Mouse (Mus musculus) E14TG2a.4 (cell line): ENCODE measurements at regions not wholly inside any gene's neighbourhood (a gene's known extent, or its start where the extent isn't known, plus 50 kb on each side); places are given as distances from the start of the nearest gene placed in this dataset.

Experiments used
- CTCF ChIP-seq: conservative IDR thresholded peaks from 2 replicates; pipeline ENCODE4 v1.5.1; 2014; ENCODE audit warnings: low read length
- NANOG ChIP-seq: IDR thresholded peaks from 2 replicates; pipeline ENCODE4 v1.6.1; 2014; ENCODE audit warnings: borderline replicate concordance, low read length, mixed read lengths

- TF ChIP-seq CTCF (no peak), NANOG (no peak)
Observed at GRCm38 (mm10) chr3:58312623-58313022, 101.9 kb upstream of the Tsc22d2 start.
